Mouse (Mus musculus): Measurements from ENCODE around the gene Tmem233.

- TF ChIP-seq CTCF (conservative IDR thresholded peaks at IDR 0.05; ENCODE audit: low read length) (no peak), POU5F1 (IDR thresholded peaks at IDR 0.05; ENCODE audit: borderline replicate concordance, low read length) (no peak), NANOG (IDR thresholded peaks at IDR 0.05; ENCODE audit: borderline replicate concordance, low read length) (no peak)
Measured at GRCm38 (mm10) chr5:115994101-115994500, 88.9 kb downstream of the Tmem233 start.
